ENCODE assay signal across 27 mouse cellular contexts in genomic region chr4:121084506-121084905, GRCm38 (mm10). TPM values are rescaled to one million over a fixed set of nuclear protein-coding genes. Genes with fewer than 3 reads are reported as not detected.
DNase-seq lines count a peak whose midpoint lies in the region; ATAC-seq and TF ChIP-seq lines count a peak whose summit lies in the region.
"Had no signal": no experiment of that assay in that cellular context is flagged by ENCODE, and none has a peak within 500 bp of the region (broad histone marks: within the 10 kb centered on the region; RNA-seq: fewer than 3 reads in every experiment).

No protein-coding gene starts in this region.

- no peaks in the 10 kb centered on the region for H3K9me3 ChIP-seq in kidney, embryonic 15.5 days (replicated peaks)
- H3K9me3 ChIP-seq: embryonic facial prominence, embryonic 10.5 days; embryonic facial prominence, embryonic 12.5 days; forebrain, embryonic 10.5 days; forebrain, embryonic 12.5 days; G1E had no signal

- no peak overlapping the region for H3K4me2 ChIP-seq in kidney, embryonic 15.5 days
- H3K4me2 ChIP-seq: embryonic facial prominence, embryonic 12.5 days; forebrain, embryonic 12.5 days had no signal

- DNase-seq in 3T3-L1 (ENCODE audit: low read depth, low spot score) (peak; percentile 32), adipocyte (ENCODE audit: low spot score) (peak; percentile 50)
- no peak for DNase-seq in layer of hippocampus, postnatal 10 days (ENCODE audit: low spot score in 2 of 2)
- DNase-seq: adrenal gland, adult 8-10 months; adrenal gland, postnatal 25 days; cerebellum, adult 11-12 months; cerebellum, adult 2 months; cerebellum, adult 9-10 months; cerebellum, postnatal 10 days; cerebellum, postnatal 25 days had no signal

- peaks cover 10% of the 10 kb centered on the region for H3K4me1 ChIP-seq in embryonic fibroblast, embryonic 13.5 days (ENCODE audit: control insufficient read depth, insufficient read depth, low read length)
- H3K4me1 ChIP-seq in kidney, embryonic 15.5 days: no peaks in the 10 kb centered on the region
- H3K4me1 ChIP-seq: embryonic facial prominence, embryonic 10.5 days; embryonic facial prominence, embryonic 12.5 days; forebrain, embryonic 10.5 days; forebrain, embryonic 12.5 days had no signal

- H3K27ac ChIP-seq in embryonic fibroblast, embryonic 13.5 days (ENCODE audit: insufficient read depth, low read length): peak overlapping the region; percentile 41; the same call in 1 of the 2 replicates
- no peak overlapping the region for H3K27ac ChIP-seq in kidney, embryonic 15.5 days
- H3K27ac ChIP-seq: embryonic facial prominence, embryonic 10.5 days; embryonic facial prominence, embryonic 12.5 days; forebrain, embryonic 10.5 days; forebrain, embryonic 12.5 days had no signal

- ATAC-seq in kidney, embryonic 15.5 days (replicated peaks; ENCODE audit: low FRiP score): no peak
- ATAC-seq: forebrain, embryonic 14.5 days; forebrain, embryonic 16.5 days had no signal

- H3K4me3 ChIP-seq in embryonic fibroblast, embryonic 13.5 days (ENCODE audit: insufficient read depth, low read length): no peak overlapping the region
- no peak overlapping the region for H3K4me3 ChIP-seq in kidney, embryonic 15.5 days (replicated peaks)
- H3K4me3 ChIP-seq: embryonic facial prominence, embryonic 10.5 days; embryonic facial prominence, embryonic 12.5 days; erythroblast, embryonic 14.5 days; forebrain, embryonic 10.5 days; forebrain, embryonic 12.5 days had no signal

- no peak for TF ChIP-seq CTCF in embryonic fibroblast, embryonic 13.5 days (IDR thresholded peaks at IDR 0.05; ENCODE audit: borderline replicate concordance, insufficient read depth, low read length)

- no peaks in the 10 kb centered on the region for H3K27me3 ChIP-seq in kidney, embryonic 15.5 days
- H3K27me3 ChIP-seq: CH12.LX; embryonic facial prominence, embryonic 12.5 days; forebrain, embryonic 12.5 days had no signal

- no peak for TF ChIP-seq POLR2A in embryonic fibroblast, embryonic 13.5 days (IDR thresholded peaks at IDR 0.05; ENCODE audit: low read depth, low read length)

- no peak overlapping the region for H3K9ac ChIP-seq in kidney, embryonic 15.5 days
- H3K9ac ChIP-seq: embryonic facial prominence, embryonic 12.5 days; forebrain, embryonic 12.5 days had no signal

- peaks cover 83% of the 10 kb centered on the region for H3K36me3 ChIP-seq in kidney, embryonic 15.5 days

RNA-seq across cellular contexts. Expression of gene Zmpste24, which starts 13.5 kb away (rescaled TPM):
- 70.9 and 72.8 TPM in 2 replicates for polyA plus RNA-seq in embryonic fibroblast, embryonic 13.5 days (2011; ENCODE audit: insufficient read length, low read depth, missing spikeins)
- 37.8 and 38.1 TPM in 2 replicates for polyA plus RNA-seq in kidney, embryonic 15.5 days (2015; fragmentation: Nextera tagmentation; extraction: Ambion mirVana)
- 10 to 100 TPM; 23.3 to 24.4 TPM for total RNA-seq in layer of hippocampus, postnatal 10 days (2021)

RNA-seq across cellular contexts. Expression of gene Tmco2, which starts 24.5 kb away (rescaled TPM):
- polyA plus RNA-seq in embryonic fibroblast, embryonic 13.5 days (2011; ENCODE audit: insufficient read length, low read depth, missing spikeins): not detected in 2 replicates
- polyA plus RNA-seq in kidney, embryonic 15.5 days (2015; fragmentation: Nextera tagmentation; extraction: Ambion mirVana): not detected in 2 replicates
- not detected for total RNA-seq in layer of hippocampus, postnatal 10 days (2021)
- total RNA-seq: adrenal gland, adult 18-20 months; adrenal gland, adult 8-10 months; adrenal gland, postnatal 25 days; adrenal gland, postnatal 4 days; CH12.LX had no signal
- polyA plus RNA-seq: C2C12; cortical plate, adult 2 months; embryonic facial prominence, embryonic 10.5 days; embryonic facial prominence, embryonic 12.5 days; embryonic facial prominence, embryonic 14.5 days; erythroblast, embryonic 14.5 days; forebrain, embryonic 10.5 days; forebrain, embryonic 12.5 days; forebrain, embryonic 14.5 days; forebrain, embryonic 16.5 days; frontal cortex, adult 2 months; G1E had no signal

RNA-seq across cellular contexts. Expression of gene Col9a2, which starts 45.3 kb away (rescaled TPM):
- polyA plus RNA-seq in embryonic fibroblast, embryonic 13.5 days (2011; ENCODE audit: insufficient read length, low read depth, missing spikeins): 0.58 TPM in 1 of 2 replicates, not detected in the other
- polyA plus RNA-seq in kidney, embryonic 15.5 days (2015; fragmentation: Nextera tagmentation; extraction: Ambion mirVana): 3.9 and 6.0 TPM in 2 replicates
- 10 to 100 TPM in 1 of 2 experiments, 1 to 10 TPM in 1; 8.7 to 11.4 TPM for total RNA-seq in layer of hippocampus, postnatal 10 days (2021)
- total RNA-seq: CH12.LX, G1E had no signal
- polyA plus RNA-seq: C2C12, G1E had no signal

Comparison
In these comparisons a context has a peak if more than half of its experiments do, and no peak if none do; other contexts are left out.
1. DNase-seq: peak in 3T3-L1 (single experiment) and adipocyte (single experiment); none in layer of hippocampus, postnatal 10 days (0 of 2).